Mouse (Mus musculus) liver, embryonic 13.5 days (tissue): ENCODE results near the gene Podxl. TPM values are rescaled to one million over a fixed set of nuclear protein-coding genes. Genes with fewer than 3 reads are reported as not detected.
A peak's percentile ranks its signal among the peaks of the same experiment; 100 is the strongest.

Experiments used
- ATAC-seq: fragments of 200-750 bp; cut with Nextera tagmentation; 2 replicates; pipeline ENCODE4 v1.8.0; 2017; ENCODE audit warnings: low read depth, mild to moderate bottlenecking, moderate number of reproducible peaks, moderate library complexity
- DNase-seq: peaks from one replicate; pipeline ENCODE4 v3.0.0; 2022
- H3K27ac ChIP-seq: fragments of 300-500 bp; sonication (generic); 2 replicates; pipeline ENCODE4 v1.5.1; 2015; ENCODE audit warnings: moderate library complexity, mild to moderate bottlenecking, inconsistent platforms
- H3K27me3 ChIP-seq: fragments of 300-500 bp; sonication (generic); 2 replicates; pipeline ENCODE4 v1.6.1; 2015; ENCODE audit warnings: mild to moderate bottlenecking, inconsistent platforms
- H3K36me3 ChIP-seq: fragments of 300-500 bp; sonication (generic); 2 replicates; pipeline ENCODE4 v1.6.1; 2015; ENCODE audit warnings: mild to moderate bottlenecking, inconsistent platforms
- H3K4me1 ChIP-seq: fragments of 300-500 bp; sonication (generic); replicated peaks from 2 replicates; pipeline ENCODE4 v1.6.1; 2015; ENCODE audit warnings: inconsistent platforms
- H3K4me2 ChIP-seq: fragments of 300-500 bp; sonication (generic); 2 replicates; pipeline ENCODE4 v1.6.1; 2015; ENCODE audit warnings: inconsistent platforms, mild to moderate bottlenecking, moderate library complexity
- H3K4me3 ChIP-seq: fragments of 300-500 bp; sonication (generic); replicated peaks from 2 replicates; pipeline ENCODE4 v1.5.1; 2015; ENCODE audit warnings: mild to moderate bottlenecking, inconsistent platforms
- H3K9ac ChIP-seq: fragments of 300-500 bp; sonication (generic); 2 replicates; pipeline ENCODE4 v1.6.1; 2015; ENCODE audit warnings: mild to moderate bottlenecking, inconsistent platforms
- H3K9me3 ChIP-seq: fragments of 300-500 bp; sonication (generic); replicated peaks from 2 replicates; pipeline ENCODE4 v1.6.1; 2016; ENCODE audit warnings: inconsistent platforms
- WGBS: fragments of 180-500 bp; shearing (Covaris S2); methylation state at CpG from one replicate; pipeline ENCODE4 v1.1.7; 2015; ENCODE audit not compliant: insufficient replicate concordance; 5-methylcytosine and 5-hydroxymethylcytosine counted together
- polyA plus RNA-seq: library from polyadenylated mRNA; unstranded; fragments of >200 nt; fragmentation: Nextera tagmentation; extraction: Ambion mirVana; gene quantifications from 2 replicates; pipeline ENCODE4 v1.2.1, GENCODE M21; 2015

Podxl gene
- 10.9 and 13.5 TPM in 2 replicates for polyA plus RNA-seq

- ATAC-seq, result peak; percentile 90
- WGBS, result under 1% methylated on average over 70 of the region's 91 CpGs
- Histone ChIP-seq H3K4me3 (peak within 1 kb of the TSS; percentile 78), H3K27me3 (peaks cover 27% of the 10 kb centered on the region), H3K4me2 (peak within 1 kb of the TSS; percentile 99), H3K9me3 (no peaks in the 10 kb centered on the region), H3K4me1 (peaks cover 80% of the 10 kb centered on the region), H3K27ac (peak within 1 kb of the TSS; percentile 63), H3K9ac (peak within 1 kb of the TSS; percentile 87), H3K36me3 (no peaks in the 10 kb centered on the region)
- DNase-seq, result peak; percentile 78
Measured at GRCm38 (mm10) chr6:31563235-31564181, at the start of gene Podxl. TSS of gene Podxl (minus strand) at chr6:31563981.

DNA sequence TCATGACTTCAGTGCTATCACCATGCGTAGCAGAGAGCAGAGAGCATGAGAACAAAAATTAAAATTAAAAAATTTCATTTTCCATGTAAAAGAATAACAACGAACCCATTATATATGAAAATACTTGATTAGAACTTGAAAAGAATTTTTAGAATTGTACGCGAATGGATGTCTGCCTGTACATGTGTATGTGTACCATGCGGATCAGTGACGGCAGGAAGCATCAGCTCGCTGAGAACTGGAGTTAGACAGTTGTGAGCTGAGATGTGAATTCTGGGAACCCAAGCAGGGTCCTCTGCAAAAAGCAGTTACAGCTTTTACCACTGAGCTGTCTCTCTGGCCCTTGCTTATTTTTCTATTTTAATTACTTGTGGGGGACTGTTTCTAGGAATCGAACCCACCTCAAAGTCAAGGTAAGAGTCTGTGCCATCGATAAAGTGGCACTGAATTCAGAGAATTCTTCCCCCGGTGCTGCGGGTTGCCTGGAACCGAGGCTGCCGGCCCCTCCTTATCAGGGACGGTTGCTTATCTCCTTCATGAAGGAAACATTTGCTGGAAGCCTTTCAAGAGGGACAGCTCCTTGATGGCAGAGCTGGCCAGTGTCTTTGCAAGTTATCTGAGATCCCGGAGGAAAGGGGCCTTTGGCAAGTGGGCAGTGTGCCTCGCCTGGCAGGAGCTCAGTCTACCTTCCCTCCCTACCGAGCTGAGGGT lies 48.9 kb upstream of the Podxl start:
- H3K9me3 ChIP-seq, result no peaks in the 10 kb centered on the region
- H3K4me2 ChIP-seq, result peak overlapping the region; percentile 76
- DNase-seq (peak; percentile 80), ATAC-seq (peak; percentile 78)
- H3K36me3 ChIP-seq, result no peaks in the 10 kb centered on the region
- peak overlapping the region; percentile 65 for H3K4me3 ChIP-seq
- no peaks in the 10 kb centered on the region for H3K27me3 ChIP-seq
- WGBS, result 11% methylated on average over 17 of the region's 17 CpGs
- H3K27ac ChIP-seq, result peak overlapping the region; percentile 97
- H3K4me1 ChIP-seq, result peaks cover 82% of the 10 kb centered on the region
- H3K9ac ChIP-seq, result peak overlapping the region; percentile 89

DNA sequence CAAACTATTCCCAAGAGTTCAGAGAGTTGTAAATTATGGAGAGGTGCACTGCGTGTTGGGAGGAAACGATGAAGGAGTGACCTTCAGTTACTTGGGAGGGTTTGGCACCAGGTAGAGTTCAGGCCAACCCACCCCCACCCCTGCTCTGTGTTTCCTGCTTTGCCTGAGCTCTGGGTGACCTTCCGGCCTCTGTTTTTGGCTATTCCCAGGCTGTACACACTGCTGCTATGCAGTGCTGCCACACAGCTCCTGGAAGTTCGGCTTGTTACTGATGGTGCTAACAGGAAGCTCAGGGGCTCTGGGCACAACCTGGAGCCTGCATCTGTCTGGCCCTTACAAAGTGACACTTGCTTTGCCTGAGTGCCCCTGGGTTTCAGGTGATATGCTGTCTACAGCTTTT lies 42.6 kb upstream of the Podxl start:
- H3K27me3 ChIP-seq, result no peaks in the 10 kb centered on the region
- ATAC-seq, result no peak
- WGBS, result 72% methylated on average over 4 of the region's 4 CpGs
- H3K27ac ChIP-seq, result peak overlapping the region; percentile 37
- H3K4me3 ChIP-seq, result no peak overlapping the region
- no peaks in the 10 kb centered on the region for H3K9me3 ChIP-seq
- DNase-seq, result no peak
- H3K36me3 ChIP-seq, result no peaks in the 10 kb centered on the region
- H3K9ac ChIP-seq, result peak overlapping the region; percentile 22; the same call in 1 of the 2 replicates
- no peak overlapping the region for H3K4me2 ChIP-seq
- H3K4me1 ChIP-seq, result peaks cover 73% of the 10 kb centered on the region

GRCm38 (mm10) chr6:31604629-31605265 lies 41.0 kb upstream of the Podxl start:
- H3K4me3 ChIP-seq, result no peak overlapping the region
- no peak overlapping the region for H3K9ac ChIP-seq
- 81% methylated on average over 7 of the region's 7 CpGs for WGBS
- no peaks in the 10 kb centered on the region for H3K9me3 ChIP-seq
- no peak overlapping the region for H3K4me2 ChIP-seq
- ATAC-seq, result no peak
- peaks cover 65% of the 10 kb centered on the region for H3K4me1 ChIP-seq
- H3K27me3 ChIP-seq, result no peaks in the 10 kb centered on the region
- DNase-seq, result no peak
- no peak overlapping the region for H3K27ac ChIP-seq
- H3K36me3 ChIP-seq, result no peaks in the 10 kb centered on the region

DNA sequence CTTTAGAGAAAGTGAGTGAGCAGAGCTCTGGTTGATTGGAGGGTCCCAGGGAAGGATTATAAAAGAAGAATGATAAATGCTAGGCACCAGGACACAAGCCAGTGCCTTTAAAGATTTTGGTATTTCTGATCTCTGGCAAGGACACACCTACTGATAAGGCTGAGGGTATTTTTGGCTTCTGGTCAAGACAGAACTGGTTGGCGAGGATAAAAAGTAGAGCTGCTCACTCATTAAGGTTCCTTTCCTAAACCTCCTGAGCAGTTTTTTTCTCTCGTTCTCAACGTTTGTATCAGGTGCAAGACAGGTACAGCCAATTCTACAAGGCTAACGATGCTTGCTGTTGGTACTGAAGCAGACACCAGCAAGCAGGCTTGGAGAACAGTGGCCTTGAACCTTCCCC lies 38.7 kb upstream of the Podxl start:
- H3K4me1 ChIP-seq, result peaks cover 81% of the 10 kb centered on the region
- ATAC-seq, result peak; percentile 34; the same call in 1 of the 2 replicates
- H3K27me3 ChIP-seq, result no peaks in the 10 kb centered on the region
- no peak for DNase-seq
- H3K4me2 ChIP-seq, result 0 out of 2 replicates have a peak overlapping the region, but pooled peaks have one; percentile 1
- H3K27ac ChIP-seq, result 0 out of 2 replicates have a peak overlapping the region, but pooled peaks have one; percentile 2
- peak overlapping the region; percentile 18 for H3K9ac ChIP-seq
- H3K36me3 ChIP-seq, result no peaks in the 10 kb centered on the region
- WGBS, result 30% methylated on average over 4 of the region's 4 CpGs
- no peaks in the 10 kb centered on the region for H3K9me3 ChIP-seq
- H3K4me3 ChIP-seq, result no peak overlapping the region

GRCm38 (mm10) chr6:31601131-31601530 lies 37.4 kb upstream of the Podxl start:
- no peak overlapping the region for H3K4me3 ChIP-seq
- H3K9ac ChIP-seq, result no peak overlapping the region
- H3K4me1 ChIP-seq, result peaks cover 81% of the 10 kb centered on the region
- no peak for DNase-seq
- no peak for ATAC-seq
- 59% methylated on average over 3 of the region's 3 CpGs for WGBS
- no peak overlapping the region for H3K27ac ChIP-seq
- H3K27me3 ChIP-seq, result no peaks in the 10 kb centered on the region
- no peaks in the 10 kb centered on the region for H3K9me3 ChIP-seq
- no peak overlapping the region for H3K4me2 ChIP-seq
- no peaks in the 10 kb centered on the region for H3K36me3 ChIP-seq

DNA sequence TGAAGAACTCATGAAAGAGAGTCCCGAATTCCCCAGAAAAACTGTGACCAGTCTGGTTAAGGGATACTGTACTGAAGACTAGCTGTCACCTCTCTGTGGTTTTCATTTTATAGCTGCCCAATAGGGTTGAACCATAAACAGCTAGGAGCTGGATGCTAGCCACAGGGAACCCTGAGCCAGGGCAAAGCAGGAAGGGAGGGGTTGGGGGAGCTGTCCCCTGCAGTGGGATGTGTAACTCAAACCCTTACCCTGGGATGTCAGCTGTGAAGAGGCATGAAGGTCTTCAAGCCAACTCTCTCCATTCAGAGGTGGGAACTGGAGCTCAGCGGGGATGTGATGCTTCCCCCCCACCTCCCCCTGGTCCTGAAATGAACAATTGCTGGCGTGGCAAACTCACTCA lies 36.1 kb upstream of the Podxl start:
- no peak overlapping the region for H3K4me2 ChIP-seq
- 64% methylated on average over 3 of the region's 3 CpGs for WGBS
- H3K27me3 ChIP-seq, result no peaks in the 10 kb centered on the region
- no peak for ATAC-seq
- no peaks in the 10 kb centered on the region for H3K9me3 ChIP-seq
- H3K4me1 ChIP-seq, result peaks cover 82% of the 10 kb centered on the region
- no peak overlapping the region for H3K27ac ChIP-seq
- no peak for DNase-seq
- no peak overlapping the region for H3K4me3 ChIP-seq
- H3K36me3 ChIP-seq, result no peaks in the 10 kb centered on the region
- no peak overlapping the region for H3K9ac ChIP-seq

DNA sequence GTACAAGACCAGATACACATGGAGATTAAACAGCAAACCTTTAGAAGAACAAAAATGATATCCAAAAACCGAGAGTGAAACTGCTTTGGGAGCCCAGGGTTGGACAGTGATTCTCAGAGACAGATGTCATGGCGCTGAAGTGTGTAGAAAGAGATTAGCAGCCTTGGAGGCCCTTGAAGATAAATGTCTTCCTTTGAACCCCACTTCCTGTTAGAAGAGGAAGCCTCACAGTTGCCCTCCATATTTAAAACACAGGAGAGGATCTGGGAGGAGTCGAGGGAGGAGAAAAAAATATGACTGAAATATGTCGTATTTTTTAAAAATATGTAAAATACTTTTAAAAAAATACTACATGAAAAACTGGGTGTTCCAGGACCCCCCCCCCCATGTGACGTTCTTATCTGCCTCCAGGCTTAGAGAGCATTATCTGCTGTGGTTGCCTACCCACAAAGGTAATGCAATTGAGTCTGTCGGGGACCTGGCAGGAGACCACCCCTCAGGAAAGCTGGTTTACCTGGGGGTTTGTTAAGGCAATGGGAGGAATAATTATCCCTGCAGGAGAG lies 34.6 kb upstream of the Podxl start:
- Histone ChIP-seq H3K36me3 (no peaks in the 10 kb centered on the region), H3K27ac (peak overlapping the region; percentile 39), H3K9ac (no peak overlapping the region), H3K4me2 (0 out of 2 replicates have a peak overlapping the region, but pooled peaks have one; percentile 13), H3K4me1 (peaks cover 85% of the 10 kb centered on the region), H3K27me3 (no peaks in the 10 kb centered on the region), H3K4me3 (no peak overlapping the region), H3K9me3 (no peaks in the 10 kb centered on the region)
- ATAC-seq, result peak; percentile 65
- WGBS, result 12% methylated on average over 6 of the region's 6 CpGs
- no peak for DNase-seq

DNA sequence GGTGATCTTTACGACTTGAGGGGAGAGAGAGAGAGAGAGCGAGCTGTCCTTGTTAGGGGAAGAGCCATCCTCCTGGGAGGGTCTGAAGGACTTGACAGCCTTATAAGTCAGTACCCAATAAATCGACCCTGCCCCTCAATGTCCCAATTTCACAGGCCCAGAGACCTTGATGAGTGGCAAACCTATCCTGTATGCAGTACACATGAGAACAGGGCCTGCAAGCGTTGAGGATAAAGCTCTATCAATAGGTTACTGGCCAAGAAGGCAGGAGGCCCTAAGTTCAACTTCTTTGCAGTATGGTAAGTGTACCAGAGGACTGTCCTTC lies 33.3 kb upstream of the Podxl start:
- DNase-seq, result no peak
- no peak overlapping the region for H3K27ac ChIP-seq
- WGBS, result 72% methylated on average over 4 of the region's 4 CpGs
- ATAC-seq, result no peak
- H3K4me2 ChIP-seq, result no peak overlapping the region
- no peaks in the 10 kb centered on the region for H3K27me3 ChIP-seq
- peaks cover 85% of the 10 kb centered on the region for H3K4me1 ChIP-seq
- no peak overlapping the region for H3K4me3 ChIP-seq
- H3K9me3 ChIP-seq, result no peaks in the 10 kb centered on the region
- H3K36me3 ChIP-seq, result no peaks in the 10 kb centered on the region
- H3K9ac ChIP-seq, result no peak overlapping the region

GRCm38 (mm10) chr6:31596346-31597135 lies 32.8 kb upstream of the Podxl start:
- Histone ChIP-seq H3K36me3 (no peaks in the 10 kb centered on the region), H3K27ac (peak overlapping the region; percentile 37), H3K9ac (no peak overlapping the region), H3K4me2 (no peak overlapping the region), H3K4me1 (peaks cover 85% of the 10 kb centered on the region), H3K4me3 (no peak overlapping the region), H3K27me3 (no peaks in the 10 kb centered on the region), H3K9me3 (no peaks in the 10 kb centered on the region)
- DNase-seq (no peak), ATAC-seq (no peak)
- WGBS, result 73% methylated on average over 20 of the region's 20 CpGs
